Mouse (Mus musculus): ENCODE measurements around the gene Sf3b3.

Sf3b3 gene

DNA sequence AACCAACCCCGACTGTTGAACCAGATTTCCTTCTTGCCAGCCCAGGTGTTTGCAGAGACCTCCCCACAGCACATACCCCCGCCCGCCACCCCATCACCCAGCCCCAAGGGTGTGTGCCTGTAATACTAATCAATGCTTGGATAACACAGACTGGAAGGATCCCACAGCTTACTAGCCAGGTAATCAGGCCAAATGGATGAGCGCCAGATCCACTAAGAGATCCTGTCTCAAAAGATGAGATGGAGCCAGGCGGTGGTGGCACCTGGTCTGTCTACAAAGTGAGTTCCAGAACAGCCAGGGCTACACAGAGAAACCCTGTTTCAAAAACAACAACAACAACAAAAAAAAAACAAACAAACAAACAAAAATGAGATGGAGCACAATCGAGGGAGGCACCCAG lies 79.3 kb downstream of the Sf3b3 start:
- DNase-seq: no peak

DNA sequence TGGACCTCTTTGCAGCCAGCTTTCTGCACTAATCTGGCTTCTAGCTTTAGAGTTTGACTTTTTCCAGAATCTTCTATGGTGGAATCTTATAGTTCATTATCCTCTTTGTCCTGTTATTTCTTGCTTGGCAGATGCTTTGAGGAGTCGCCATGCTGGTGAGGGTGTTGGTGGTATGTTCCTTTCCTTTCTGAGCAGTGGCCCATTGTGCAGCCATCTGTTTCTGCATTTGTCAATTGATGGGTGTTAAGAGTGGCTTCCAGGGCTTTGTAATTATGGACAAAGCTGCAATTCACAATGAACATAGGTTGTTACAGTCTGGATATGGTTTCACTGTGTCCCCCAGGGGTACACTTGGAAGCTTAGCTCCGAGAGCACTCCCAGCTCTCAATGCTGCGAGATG lies 81.9 kb downstream of the Sf3b3 start:
- DNase-seq: no peak

DNA sequence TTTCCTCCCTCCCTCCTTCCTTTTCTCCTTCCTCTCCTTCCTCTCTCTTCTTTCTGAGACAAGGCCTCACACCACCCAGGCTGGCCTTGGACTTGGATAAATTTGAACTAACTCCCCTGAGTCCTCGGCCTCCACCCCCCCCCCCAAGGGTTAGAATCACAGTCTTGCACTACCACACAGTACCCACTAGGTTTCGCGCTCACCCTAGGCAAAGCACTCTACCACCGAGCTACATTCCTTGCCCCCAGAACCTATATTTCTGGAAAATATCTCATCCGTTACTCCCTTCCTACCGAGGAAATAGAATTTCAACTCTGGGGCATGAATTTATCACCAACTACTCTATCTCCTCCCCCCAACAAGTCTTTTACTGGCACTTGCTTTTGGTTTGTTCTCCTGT lies 84.6 kb downstream of the Sf3b3 start:
- no peak for DNase-seq

DNA sequence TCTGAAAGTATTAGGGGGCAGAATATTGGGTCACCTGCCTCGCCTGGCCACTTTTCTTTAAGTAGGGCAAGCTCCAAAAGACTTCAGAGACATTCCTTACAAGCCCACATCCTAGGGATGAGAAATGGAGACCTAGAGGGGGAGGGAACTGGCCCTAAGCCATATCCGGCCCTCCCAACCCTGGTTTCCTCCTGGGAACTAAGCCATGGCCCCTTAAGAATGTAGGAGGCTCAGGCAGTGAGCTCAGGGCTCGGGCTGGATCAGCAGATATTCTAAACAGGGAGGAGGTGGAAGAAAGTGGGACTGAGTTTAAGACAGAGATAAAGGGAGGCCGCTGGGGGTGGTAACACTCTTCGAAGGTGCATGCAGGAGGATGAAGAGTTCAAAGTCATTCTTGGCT lies 85.4 kb downstream of the Sf3b3 start:
- no peak for DNase-seq

DNA sequence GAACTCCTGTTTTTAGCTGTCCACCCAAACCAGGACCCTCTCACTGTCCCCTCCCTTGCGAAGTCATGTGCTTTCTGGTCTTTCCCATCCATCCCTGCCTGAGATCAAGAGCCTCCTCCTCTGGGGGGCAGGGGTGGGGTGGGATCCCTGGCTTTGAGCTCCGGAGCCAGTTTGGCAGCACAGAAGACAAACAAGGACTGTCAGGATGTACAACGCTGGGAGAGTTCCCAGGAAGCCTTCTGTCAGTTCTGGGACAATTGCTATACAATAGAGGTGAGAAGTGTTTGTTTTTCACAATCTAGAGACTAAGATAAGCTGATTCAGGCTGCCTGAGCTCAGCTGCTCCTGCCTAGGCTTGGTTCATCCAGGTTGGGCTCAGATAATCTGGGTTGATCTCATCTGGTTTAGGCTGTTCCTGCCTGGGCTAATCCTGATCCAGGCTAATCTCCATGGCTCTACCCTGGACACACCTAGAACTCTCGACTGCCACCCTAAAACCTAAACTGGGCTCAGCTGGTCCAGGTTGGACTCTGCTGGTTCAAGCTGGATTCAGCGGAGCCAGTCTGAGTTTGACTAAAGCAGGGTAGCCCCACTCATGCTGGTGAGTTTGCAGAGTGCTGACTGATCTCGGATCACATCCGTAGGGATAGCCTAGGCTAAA lies 86.2 kb downstream of the Sf3b3 start:
- DNase-seq: no peak

All from cerebellum, adult 8-10 months (tissue).